ENCODE assay signal across 18 mouse cellular contexts in the genomic region with DNA sequence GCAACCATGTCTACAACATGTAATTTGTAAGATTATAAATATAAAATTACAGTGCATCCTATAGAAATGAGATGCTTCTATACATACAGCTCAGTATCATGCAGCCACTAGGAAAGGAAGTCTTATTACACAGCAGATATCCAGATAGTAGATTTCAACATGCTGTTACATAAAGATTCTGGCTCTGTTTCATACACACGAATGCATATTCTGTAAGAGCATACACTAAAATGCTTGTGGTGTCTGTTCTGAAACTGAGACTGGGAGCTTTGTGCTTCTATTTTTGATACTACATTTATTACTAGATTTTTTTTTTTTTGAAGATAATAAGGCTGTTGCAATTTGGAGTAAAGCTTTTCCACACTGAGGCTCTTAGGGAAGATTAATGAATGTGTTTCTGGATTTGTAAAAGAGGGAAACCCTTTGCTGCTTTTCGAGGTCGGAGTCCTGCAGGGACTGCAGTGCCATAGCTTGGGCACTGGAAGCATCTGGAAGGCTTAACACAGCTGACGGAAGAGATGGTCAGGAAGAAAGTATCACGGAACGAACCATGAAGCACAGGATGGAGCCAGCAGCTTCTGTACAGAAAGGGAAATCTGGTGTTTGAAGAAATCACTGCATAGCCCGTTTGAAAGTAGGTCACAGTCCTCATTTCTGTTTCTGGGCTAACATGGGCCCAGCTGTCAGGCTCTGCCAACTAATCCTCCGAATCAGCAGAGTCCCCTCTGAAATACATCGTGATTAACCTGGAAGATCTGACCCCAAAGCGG. TPM values are rescaled to one million over a fixed set of nuclear protein-coding genes. Genes with fewer than 3 reads are reported as not detected.
A peak's percentile ranks its signal among the peaks of the same experiment; 100 is the strongest.
DNase-seq lines count a peak whose midpoint lies in the region; ATAC-seq and TF ChIP-seq lines count a peak whose summit lies in the region.
"Had no signal": no experiment of that assay in that cellular context is flagged by ENCODE, and none has a peak within 500 bp of the region (broad histone marks: within the 10 kb centered on the region; RNA-seq: fewer than 3 reads in every experiment).

No protein-coding gene starts in this region.

- H3K27ac ChIP-seq in kidney, postnatal 0 days, result no peak overlapping the region
- no peak overlapping the region for H3K27ac ChIP-seq in kidney, adult 2 months (ENCODE audit: insufficient read depth, low read depth, low read length)
- H3K27ac ChIP-seq: lung, embryonic 15.5 days; neural tube, embryonic 13.5 days had no signal

- no peaks in the 10 kb centered on the region for H3K36me3 ChIP-seq in kidney, postnatal 0 days (ENCODE audit: insufficient read depth, low read length)
- H3K36me3 ChIP-seq in kidney, adult 2 months (ENCODE audit: control insufficient read depth, insufficient read depth, low read length), result no peaks in the 10 kb centered on the region
- H3K36me3 ChIP-seq: lung, embryonic 15.5 days; neural tube, embryonic 13.5 days had no signal

- H3K4me1 ChIP-seq in kidney, postnatal 0 days (replicated peaks; ENCODE audit: insufficient read depth, low read length), result no peaks in the 10 kb centered on the region
- peaks cover 37% of the 10 kb centered on the region for H3K4me1 ChIP-seq in kidney, adult 2 months (ENCODE audit: control insufficient read depth, insufficient read depth, low read length)
- H3K4me1 ChIP-seq: neural tube, embryonic 13.5 days had no signal

- no peak overlapping the region for H3K4me2 ChIP-seq in kidney, postnatal 0 days (ENCODE audit: low read length)
- H3K4me2 ChIP-seq: heart, embryonic 11.5 days; liver, embryonic 11.5 days; lung, embryonic 15.5 days; neural tube, embryonic 13.5 days had no signal

- DNase-seq in kidney, postnatal 0 days (ENCODE audit: low spot score), result no peak
- no peak for DNase-seq in kidney, adult 2 months
- DNase-seq in Muller cell, postnatal 12 days (ENCODE audit: inconsistent ontology term), result peak; percentile 47
- DNase-seq in brain, embryonic 14.5 days (ENCODE audit: low read depth), result peak; percentile 21
- peak; percentile 25 to 55 for DNase-seq in cerebellum, postnatal 36 days
- no peak for DNase-seq in left cerebral cortex, adult 9 months (ENCODE audit: low spot score in 2 of 2)
- DNase-seq in urinary bladder, postnatal 36 days (ENCODE audit: low spot score in 2 of 2), result no peak
- DNase-seq: adrenal gland, postnatal 25 days; gastrocnemius, postnatal 36 days; layer of hippocampus, adult 9-11 months; left cerebral cortex, postnatal 4 days; thymus, adult 18-20 months had no signal

- ATAC-seq in kidney, postnatal 0 days (replicated peaks; ENCODE audit: low FRiP score, low read depth), result no peak
- ATAC-seq: forebrain, embryonic 16.5 days; inflammation-experienced regulatory T-cells, adult 6 months had no signal

- no peak for TF ChIP-seq CTCF in kidney, postnatal 0 days (IDR thresholded peaks at IDR 0.05; ENCODE audit: low read depth)
- TF ChIP-seq CTCF in kidney, adult 2 months (conservative IDR thresholded peaks at IDR 0.05; ENCODE audit: insufficient read depth, insufficient read length, low read depth, low read length), result no peak
- TF ChIP-seq CTCF in brain, embryonic 14.5 days (IDR thresholded peaks at IDR 0.05; ENCODE audit: borderline replicate concordance, extremely low read depth, insufficient read depth, insufficient read length), result no peak

- no peaks in the 10 kb centered on the region for H3K9me3 ChIP-seq in kidney, postnatal 0 days (replicated peaks; ENCODE audit: low read length)
- H3K9me3 ChIP-seq: lung, embryonic 15.5 days; neural tube, embryonic 13.5 days had no signal

- no peak overlapping the region for H3K4me3 ChIP-seq in kidney, postnatal 0 days (replicated peaks; ENCODE audit: low read depth, low read length)
- H3K4me3 ChIP-seq in kidney, adult 2 months (ENCODE audit: insufficient read depth, low read depth, low read length), result no peak overlapping the region
- H3K4me3 ChIP-seq: lung, embryonic 15.5 days; neural tube, embryonic 13.5 days had no signal

- 0 out of 2 replicates have a peak overlapping the region, but pooled peaks have one; percentile 10 for H3K9ac ChIP-seq in kidney, postnatal 0 days (ENCODE audit: low read depth, low read length)
- H3K9ac ChIP-seq: lung, embryonic 15.5 days; neural tube, embryonic 13.5 days had no signal

- H3K27me3 ChIP-seq in kidney, postnatal 0 days (ENCODE audit: insufficient read depth, low read length), result no peaks in the 10 kb centered on the region
- no peaks in the 10 kb centered on the region for H3K27me3 ChIP-seq in kidney, adult 2 months (replicated peaks; ENCODE audit: control insufficient read depth, insufficient read depth, low read length)
- H3K27me3 ChIP-seq: lung, embryonic 15.5 days; neural tube, embryonic 13.5 days had no signal

- 67% methylated on average over 10 of the region's 10 CpGs for WGBS in kidney, postnatal 0 days
- 42% methylated on average over 10 of the region's 10 CpGs for WGBS in kidney, adult 2 months

- no peak for TF ChIP-seq POLR2A in kidney, adult 2 months (IDR thresholded peaks at IDR 0.05; ENCODE audit: low read depth, low read length)
- no peak for TF ChIP-seq POLR2A in brain, embryonic 14.5 days (IDR thresholded peaks at IDR 0.05; ENCODE audit: borderline replicate concordance, extremely low read depth, insufficient read depth, insufficient read length, poor library complexity, severe bottlenecking)

RNA-seq across cellular contexts. Expression of gene Map7, which starts 50.9 kb away (rescaled TPM):
- polyA plus RNA-seq in kidney, postnatal 0 days (2015; fragmentation: Nextera tagmentation; extraction: Ambion mirVana), result 31.2 and 35.4 TPM in 2 replicates
- polyA plus RNA-seq in kidney, adult 2 months (2012; rRNA removed), result 30.0 and 31.6 TPM in 2 replicates
- polyA plus RNA-seq in brain, embryonic 14.5 days (2012; rRNA removed), result 3.2 and 6.7 TPM in 2 replicates

Comparison
In these comparisons a context has a peak if more than half of its experiments do, and no peak if none do; other contexts are left out.
1. DNase-seq: peak in Muller cell, postnatal 12 days (single experiment), brain, embryonic 14.5 days (single experiment) and cerebellum, postnatal 36 days (2 of 2); none in kidney, postnatal 0 days (single experiment), kidney, adult 2 months (single experiment), left cerebral cortex, adult 9 months (0 of 2) and urinary bladder, postnatal 36 days (0 of 2).